Mouse (Mus musculus) liver, adult 2 months (tissue): ENCODE measurements around the gene U2af1.

Experiments
- CTCF ChIP-seq: fragments of 200-500 bp; IDR thresholded peaks from 2 replicates; pipeline ENCODE4 v1.5.1; 2011; ENCODE audit warnings: low read depth, low read length, control low read depth
- POLR2A ChIP-seq: fragments of 200-500 bp; IDR thresholded peaks from 2 replicates; pipeline ENCODE4 v1.6.1; 2011; ENCODE audit warnings: low read length, control low read depth; ENCODE audit not compliant: insufficient read depth; ENCODE audit errors: extremely low read depth

DNA sequence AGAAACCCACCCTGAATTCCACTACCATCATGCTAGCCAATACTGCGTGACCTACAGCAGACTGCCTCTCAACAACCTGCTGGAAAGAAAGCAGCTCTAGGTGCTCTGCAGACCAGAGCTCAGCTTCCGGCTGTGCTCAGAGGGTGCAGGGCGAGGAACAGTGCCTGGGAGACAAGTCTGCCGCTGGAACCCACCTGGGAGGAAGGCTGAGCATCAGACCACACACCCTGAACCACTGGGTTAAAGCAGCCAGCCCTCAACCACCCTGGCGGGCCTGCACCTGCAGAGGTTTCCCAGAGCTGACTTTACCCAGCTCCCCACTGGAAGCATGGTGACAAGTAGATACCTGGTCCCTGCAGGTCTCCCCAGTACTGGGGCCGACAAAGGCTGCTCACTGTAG lies 5.4 kb downstream of the U2af1 start:
- TF ChIP-seq CTCF (no peak), POLR2A (no peak)
